Mouse (Mus musculus) ES-Bruce4 (cell line): ENCODE data around the gene Arl4c.

Source experiments
- EP300 ChIP-seq: IDR thresholded peaks from 2 replicates; pipeline ENCODE4 v1.6.1; 2011; ENCODE audit warnings: low read depth, low read length; ENCODE audit not compliant: insufficient read depth
- POLR2A ChIP-seq: IDR thresholded peaks from one replicate; pipeline ENCODE4 v1.8.1; 2011; ENCODE audit warnings: low read length; ENCODE audit not compliant: insufficient read depth

DNA sequence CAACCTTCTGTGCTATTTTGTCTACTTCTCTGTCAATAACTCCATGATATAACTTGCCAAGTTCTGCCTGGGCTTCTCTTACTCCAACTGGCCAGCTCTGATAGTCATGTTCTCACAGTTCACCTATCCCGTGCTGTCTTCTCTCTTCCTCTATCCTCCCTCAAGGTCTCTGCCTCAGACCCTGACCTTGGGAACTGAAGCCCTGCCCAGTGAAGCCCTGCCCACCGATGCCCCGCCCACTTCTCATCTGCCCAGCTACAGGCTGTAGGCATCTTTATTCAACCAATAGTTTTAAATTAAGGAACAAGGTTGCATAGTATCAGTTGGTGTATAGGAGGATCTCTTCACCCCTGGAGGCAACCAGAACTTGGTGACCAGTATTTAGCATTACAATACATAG, 37.4 kb downstream of the Arl4c start:
- TF ChIP-seq EP300 (no peak), POLR2A (no peak)
